Mouse (Mus musculus) CH12.LX (cell line): Measurements from ENCODE around the gene 4930438A08Rik. TPM values are rescaled to one million over a fixed set of nuclear protein-coding genes. Genes with fewer than 3 reads are reported as not detected.

Source experiments
- DNase-seq: peaks from one replicate; pipeline ENCODE4 v3.0.0-alpha.2; 2013; ENCODE audit errors: extremely low read depth
- H3K27ac ChIP-seq: 2 replicates; pipeline ENCODE4 v1.5.1; 2012; ENCODE audit warnings: low read depth, mild to moderate bottlenecking, control low read depth, moderate library complexity; ENCODE audit not compliant: insufficient read depth
- H3K27me3 ChIP-seq: replicated peaks from 2 replicates; pipeline ENCODE3; 2012; ENCODE audit warnings: inconsistent platforms
- H3K36me3 ChIP-seq, 2 experiments: replicated peaks in 1 of 2; 2 replicates each; pipeline versions ENCODE3 to v1.6.1; 2012; ENCODE audit warnings: inconsistent platforms in 1 of 2, low read length in 1 of 2, mild to moderate bottlenecking in 1 of 2, mixed read lengths in 1 of 2, moderate library complexity in 1 of 2; ENCODE audit not compliant: control insufficient read depth in 1 of 2, insufficient read depth in 1 of 2
- H3K4me1 ChIP-seq, 2 experiments: 2 replicates each; pipeline ENCODE4 v1.6.1; 2012; ENCODE audit warnings: inconsistent platforms in 1 of 2, moderate library complexity in 1 of 2; ENCODE audit not compliant: insufficient read depth in 2 of 2, control insufficient read depth in 1 of 2
- H3K4me2 ChIP-seq: 2 replicates; pipeline ENCODE4 v1.6.1; 2012; ENCODE audit warnings: low read depth, mild to moderate bottlenecking, control low read depth; ENCODE audit not compliant: poor library complexity, insufficient read depth, severe bottlenecking
- H3K4me3 ChIP-seq, 3 experiments: fragments of 150-350 bp in 1 of 3; sonication (generic) in 1 of 3; replicated peaks in 1 of 3; 2 replicates each; pipeline versions ENCODE3 to v1.5.1; 2011 to 2012; ENCODE audit warnings: low read depth in 2 of 3, low read length in 2 of 3, mild to moderate bottlenecking in 2 of 3, moderate library complexity in 2 of 3, control low read depth in 1 of 3, improper control_type of control experiment in 1 of 3, inconsistent platforms in 1 of 3, mixed read lengths in 1 of 3; ENCODE audit not compliant: poor library complexity in 1 of 3
- H3K79me2 ChIP-seq: replicated peaks from 2 replicates; pipeline ENCODE4 v1.6.1; 2012; ENCODE audit warnings: mild to moderate bottlenecking, moderate library complexity; ENCODE audit not compliant: control insufficient read depth, poor library complexity, insufficient read depth, severe bottlenecking; ENCODE audit errors: extremely low read depth
- H3K9ac ChIP-seq: 2 replicates; pipeline ENCODE4 v1.6.1; 2012; ENCODE audit warnings: low read depth, mild to moderate bottlenecking, control low read depth, moderate library complexity; ENCODE audit not compliant: insufficient read depth
- H3K9me3 ChIP-seq: replicated peaks from 2 replicates; pipeline ENCODE3; 2012; ENCODE audit warnings: low read length, inconsistent platforms, mixed read lengths
- BHLHE40 ChIP-seq: IDR thresholded peaks from 2 replicates; pipeline ENCODE4 v1.6.1; 2011; ENCODE audit warnings: mild to moderate bottlenecking, low read depth, low read length, improper control_type of control experiment
- CHD1 ChIP-seq: IDR thresholded peaks from 2 replicates; pipeline ENCODE4 v1.6.1; 2012; ENCODE audit warnings: low read depth, low read length, improper control_type of control experiment, inconsistent platforms
- CHD2 ChIP-seq: IDR thresholded peaks from 2 replicates; pipeline ENCODE4 v1.6.1; 2011; ENCODE audit warnings: low read length, improper control_type of control experiment
- CTCF ChIP-seq, 2 experiments: IDR thresholded peaks in 1 of 2; conservative IDR thresholded peaks in 1 of 2; 2 replicates each; pipeline ENCODE4 v1.5.1; 2011 to 2012; ENCODE audit warnings: low read depth in 2 of 2, low read length in 2 of 2, improper control_type of control experiment in 1 of 2, inconsistent platforms in 1 of 2, mild to moderate bottlenecking in 1 of 2, moderate library complexity in 1 of 2
- E2F4 ChIP-seq: IDR thresholded peaks from 2 replicates; pipeline ENCODE4 v1.6.1; 2011; ENCODE audit warnings: low read depth, low read length, improper control_type of control experiment; ENCODE audit not compliant: insufficient replicate concordance
- ELF1 ChIP-seq: IDR thresholded peaks from 2 replicates; pipeline ENCODE4 v1.6.1; 2014; ENCODE audit warnings: low read depth, mild to moderate bottlenecking, inconsistent platforms, low read length, improper control_type of control experiment
- ETS1 ChIP-seq: conservative IDR thresholded peaks from 2 replicates; pipeline ENCODE4 v1.6.1; 2012; ENCODE audit warnings: low read depth, mild to moderate bottlenecking, inconsistent platforms, low read length, improper control_type of control experiment, moderate library complexity
- GABPA ChIP-seq: IDR thresholded peaks from 2 replicates; pipeline ENCODE4 v1.6.1; 2012; ENCODE audit warnings: low read depth, low read length, improper control_type of control experiment, inconsistent platforms; ENCODE audit not compliant: insufficient replicate concordance
- HCFC1 ChIP-seq: IDR thresholded peaks from 2 replicates; pipeline ENCODE4 v1.6.1; 2012; ENCODE audit warnings: low read depth, mild to moderate bottlenecking, inconsistent platforms, low read length, improper control_type of control experiment
- IRF4 ChIP-seq: IDR thresholded peaks from 2 replicates; pipeline ENCODE4 v1.6.1; 2014; ENCODE audit warnings: low read depth, mild to moderate bottlenecking, inconsistent platforms, low read length, improper control_type of control experiment
- JUN ChIP-seq: IDR thresholded peaks from 2 replicates; pipeline ENCODE4 v1.6.1; 2011; ENCODE audit warnings: low read depth, mild to moderate bottlenecking, low read length, improper control_type of control experiment, moderate library complexity; ENCODE audit not compliant: insufficient read depth
- JUND ChIP-seq: conservative IDR thresholded peaks from 2 replicates; pipeline ENCODE4 v1.6.1; 2011; ENCODE audit warnings: low read depth, low read length, improper control_type of control experiment
- KAT2A ChIP-seq: IDR thresholded peaks from 2 replicates; pipeline ENCODE4 v1.6.1; 2012; ENCODE audit warnings: low read length, improper control_type of control experiment, inconsistent platforms; ENCODE audit not compliant: insufficient replicate concordance
- MAFK ChIP-seq: IDR thresholded peaks from 2 replicates; pipeline ENCODE4 v1.6.1; 2011; ENCODE audit warnings: low read length, improper control_type of control experiment; ENCODE audit not compliant: insufficient replicate concordance
- MAX ChIP-seq: IDR thresholded peaks from 2 replicates; pipeline ENCODE4 v1.6.1; 2011; ENCODE audit warnings: low read length, improper control_type of control experiment
- MAZ ChIP-seq: IDR thresholded peaks from 2 replicates; pipeline ENCODE4 v1.6.1; 2012; ENCODE audit warnings: low read depth, mild to moderate bottlenecking, inconsistent platforms, low read length, improper control_type of control experiment, moderate library complexity
- MEF2A ChIP-seq: IDR thresholded peaks from 2 replicates; pipeline ENCODE4 v1.6.1; 2014; ENCODE audit warnings: low read depth, mild to moderate bottlenecking, inconsistent platforms, low read length, improper control_type of control experiment, borderline replicate concordance
- MXI1 ChIP-seq: IDR thresholded peaks from 2 replicates; pipeline ENCODE4 v1.6.1; 2011; ENCODE audit warnings: mild to moderate bottlenecking, low read depth, low read length, improper control_type of control experiment
- MYC ChIP-seq: IDR thresholded peaks from 2 replicates; pipeline ENCODE4 v1.6.1; 2011; ENCODE audit warnings: low read depth, mild to moderate bottlenecking, improper control_type of control experiment, low read length
- NELFE ChIP-seq: IDR thresholded peaks from 2 replicates; pipeline ENCODE4 v1.6.1; 2011; ENCODE audit warnings: low read depth, low read length, improper control_type of control experiment
- NRF1 ChIP-seq: IDR thresholded peaks from 2 replicates; pipeline ENCODE4 v1.6.1; 2014; ENCODE audit warnings: low read depth, mild to moderate bottlenecking, inconsistent platforms, low read length, improper control_type of control experiment, moderate library complexity
- PAX5 ChIP-seq: IDR thresholded peaks from 2 replicates; pipeline ENCODE4 v1.6.1; 2012; ENCODE audit warnings: low read length, inconsistent platforms, mixed read lengths
- POLR2A ChIP-seq: IDR thresholded peaks from 2 replicates; pipeline ENCODE4 v1.6.1; 2011; ENCODE audit warnings: low read depth, mild to moderate bottlenecking, improper control_type of control experiment, low read length
- POLR2AphosphoS2 ChIP-seq: IDR thresholded peaks from 2 replicates; pipeline ENCODE4 v1.6.1; 2011; ENCODE audit warnings: low read depth, low read length, improper control_type of control experiment
- RAD21 ChIP-seq: IDR thresholded peaks from 2 replicates; pipeline ENCODE4 v1.6.1; 2011; ENCODE audit warnings: low read depth, mild to moderate bottlenecking, low read length, improper control_type of control experiment, moderate library complexity
- RCOR1 ChIP-seq: conservative IDR thresholded peaks from 2 replicates; pipeline ENCODE4 v1.6.1; 2012; ENCODE audit warnings: low read depth, mild to moderate bottlenecking, inconsistent platforms, low read length, improper control_type of control experiment
- SIN3A ChIP-seq: IDR thresholded peaks from 2 replicates; pipeline ENCODE4 v1.6.1; 2012; ENCODE audit warnings: low read length, improper control_type of control experiment, inconsistent platforms
- SMC3 ChIP-seq: IDR thresholded peaks from 2 replicates; pipeline ENCODE4 v1.6.1; 2011; ENCODE audit warnings: low read depth, low read length, improper control_type of control experiment
- TBP ChIP-seq: conservative IDR thresholded peaks from 2 replicates; pipeline ENCODE4 v1.6.1; 2011; ENCODE audit warnings: low read depth, low read length, improper control_type of control experiment
- TCF12 ChIP-seq: IDR thresholded peaks from 2 replicates; pipeline ENCODE4 v1.6.1; 2014; ENCODE audit warnings: low read depth, mild to moderate bottlenecking, inconsistent platforms, low read length, improper control_type of control experiment
- UBTF ChIP-seq: IDR thresholded peaks from 2 replicates; pipeline ENCODE4 v1.6.1; 2012; ENCODE audit warnings: low read depth, mild to moderate bottlenecking, inconsistent platforms, low read length, improper control_type of control experiment, moderate library complexity
- USF1 ChIP-seq: IDR thresholded peaks from 2 replicates; pipeline ENCODE4 v1.6.1; 2014; ENCODE audit warnings: low read depth, mild to moderate bottlenecking, inconsistent platforms, low read length, improper control_type of control experiment
- USF2 ChIP-seq: conservative IDR thresholded peaks from 2 replicates; pipeline ENCODE4 v1.6.1; 2011; ENCODE audit warnings: low read depth, low read length, improper control_type of control experiment
- ZC3H11A ChIP-seq: IDR thresholded peaks from 2 replicates; pipeline ENCODE4 v1.6.1; 2012; ENCODE audit warnings: low read depth, mild to moderate bottlenecking, inconsistent platforms, low read length, improper control_type of control experiment
- ZKSCAN1 ChIP-seq: IDR thresholded peaks from 2 replicates; pipeline ENCODE4 v1.6.1; 2012; ENCODE audit warnings: low read depth, inconsistent platforms, low read length, improper control_type of control experiment, borderline replicate concordance
- ZMIZ1 ChIP-seq: IDR thresholded peaks from 2 replicates; pipeline ENCODE4 v1.6.1; 2012; ENCODE audit warnings: low read depth, mild to moderate bottlenecking, inconsistent platforms, low read length, improper control_type of control experiment
- ZNF384 ChIP-seq: IDR thresholded peaks from 2 replicates; pipeline ENCODE4 v1.6.1; 2012; ENCODE audit warnings: low read depth, low read length, improper control_type of control experiment, inconsistent platforms
- dilution Hi-C: fragments of 300-500 bp; cut with MboI; formaldehyde crosslinking; loops from 2 replicates; pipeline ENCODE4 v1.14.3; 2020; ENCODE audit warnings: low sequenced_read_pairs; ENCODE audit not compliant: extremely low pct_unique_long_range_greater_than_20kb, extremely low pct_ligation_motif_present
- in situ Hi-C: fragments of 300-500 bp; cut with MboI; formaldehyde crosslinking; loops from 3 replicates; pipeline ENCODE4 v1.14.3; 2019; ENCODE audit warnings: low sequenced_read_pairs, low pct_ligation_motif_present, low pct_unique_long_range_greater_than_20kb, mixed read lengths
- polyA plus RNA-seq: library from polyadenylated mRNA; unstranded; fragments of >175 nt; gene quantifications from 2 replicates; pipeline ENCODE4 v1.2.1, GENCODE M21; 2012; ENCODE audit warnings: low read depth; ENCODE audit not compliant: insufficient read length
- total RNA-seq, 2 experiments: library from RNA; depleted of rRNA; stranded (reverse); fragments of 300-350 nt in 1 of 2; fragments of >200 nt in 1 of 2; gene quantifications; 2 replicates each; pipeline ENCODE4 v1.2.3; 2012 to 2014

The 4930438A08Rik gene
- total and polyA plus RNA-seq, 3 experiments: not detected

DNA sequence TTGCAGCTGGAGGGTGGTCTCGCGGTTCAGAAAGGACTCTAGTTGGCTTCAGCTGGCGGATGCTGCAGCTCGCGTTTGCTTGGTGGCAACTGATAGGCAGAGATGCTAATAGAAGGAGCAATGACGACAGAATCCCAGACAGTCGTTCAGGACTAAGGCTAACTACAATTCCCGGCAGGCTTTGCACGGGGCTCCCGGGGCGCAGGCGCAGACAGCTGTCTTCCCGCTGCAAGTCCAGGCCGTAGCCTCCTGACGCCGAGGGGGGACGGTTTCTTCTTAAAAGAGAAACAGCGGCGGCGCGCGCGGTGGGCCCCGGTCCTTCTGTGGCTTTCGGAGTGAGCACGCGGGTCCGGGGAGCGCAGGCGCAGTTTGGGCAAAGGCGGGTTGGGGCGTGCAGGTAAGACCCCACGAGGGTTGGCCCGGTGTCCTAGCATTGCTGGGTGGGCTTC lies 32.3 kb downstream of the 4930438A08Rik start, which contains the start of gene Zfp692:
Zfp692 (plus strand) TSS at position 210 of the 449 bp plus-strand sequence.
- TF ChIP-seq ZKSCAN1 (no peak), NELFE (0 out of 2 replicates have a peak, but pooled peaks have one; percentile 61), ZC3H11A (peak; percentile 67), CHD2 (no peak; the same call in 1 of the 2 replicates), MAZ (peak; percentile 69; the same call in 1 of the 2 replicates), IRF4 (peak; percentile 73; the same call in 1 of the 2 replicates), MAFK (no peak), TBP (peak; percentile 69; the same call in 1 of the 2 replicates), HCFC1 (peak; percentile 99), SIN3A (peak; percentile 90), ETS1 (peak; percentile 45), POLR2AphosphoS2 (no peak), UBTF (no peak), ELF1 (peak; percentile 82), ZNF384 (no peak), RAD21 (no peak), PAX5 (no peak), JUN (no peak; the same call in 1 of the 2 replicates), MYC (peak; percentile 61; the same call in 1 of the 2 replicates), BHLHE40 (peak; percentile 34; the same call in 1 of the 2 replicates), TCF12 (peak; percentile 81), MEF2A (peak; percentile 73), CTCF (conservative IDR thresholded peaks at IDR 0.05 in 1 of 2, IDR thresholded peaks at IDR 0.05 in 1 of 2; ENCODE audit: low read depth in 2 of 2, low read length in 2 of 2) (no peak), MXI1 (no peak; the same call in none of the 2 replicates), RCOR1 (no peak), ZMIZ1 (no peak; the same call in 1 of the 2 replicates), MAX (peak; percentile 93), SMC3 (no peak), JUND (0 out of 2 replicates have a peak, but pooled peaks have one; percentile 39), CHD1 (peak; percentile 3; the same call in 1 of the 2 replicates), USF1 (peak; percentile 8; the same call in 1 of the 2 replicates), E2F4 (0 out of 2 replicates have a peak, but pooled peaks have one; percentile 64), POLR2A (peak; percentile 54), USF2 (no peak), KAT2A (peak; percentile 95), GABPA (peak; percentile 69; the same call in 1 of the 2 replicates), NRF1 (peak; percentile 95)
- dilution Hi-C loops (no loop called here), in situ Hi-C loops (loop anchor here (10.0 kb wide), 2 partner anchors 122 to 352 kb away; no protein-coding TSS in a partner anchor)
- peak within 1 kb of the TSS; percentile 75 for H3K4me2 ChIP-seq
- peak within 1 kb of the TSS; percentile 56 for H3K9ac ChIP-seq
- H3K4me3 ChIP-seq: peak within 1 kb of the TSS; percentile 60 to 62 (median 62)
- H3K36me3 ChIP-seq: peaks cover 3 to 33% of the 10 kb centered on the region in 2 experiments
- peaks cover 8 to 24% of the 10 kb centered on the region in 2 experiments for H3K4me1 ChIP-seq
- no peaks in the 10 kb centered on the region for H3K79me2 ChIP-seq
- no peaks in the 10 kb centered on the region for H3K9me3 ChIP-seq
- no peaks in the 10 kb centered on the region for H3K27me3 ChIP-seq
- DNase-seq: peak; percentile 98
- no peak within 1 kb of the TSS for H3K27ac ChIP-seq
